Mouse (Mus musculus): Measurements from ENCODE around the gene Nostrin. TPM values are rescaled to one million over a fixed set of nuclear protein-coding genes. Genes with fewer than 3 reads are reported as not detected.
A peak's percentile ranks its signal among the peaks of the same experiment; 100 is the strongest.

Nostrin gene
- total and polyA plus RNA-seq, 3 experiments = 1.4 to 6.7 (median 5.9) TPM

- Histone ChIP-seq H3K79me2 (replicated peaks; ENCODE audit: control insufficient read depth, insufficient read depth, low read length) (no peaks in the 10 kb centered on the region), H3K9ac (ENCODE audit: low read depth, low read length) (no peak overlapping the region), H3K36me3 (ENCODE audit: control insufficient read depth, insufficient read depth, low read length) (peaks cover 3% of the 10 kb centered on the region; the same call in 1 of the 2 replicates), H3K4me3 (no peak overlapping the region), H3K4me1 (ENCODE audit: control insufficient read depth, insufficient read depth, low read length) (no peaks in the 10 kb centered on the region; the same call in none of the 2 replicates), H3K27me3 (ENCODE audit: control insufficient read depth, insufficient read depth, low read length) (no peaks in the 10 kb centered on the region), H3K27ac (no peak overlapping the region)
- TF ChIP-seq POLR2A (IDR thresholded peaks at IDR 0.05; ENCODE audit: insufficient read depth, low read depth, low read length) (no peak), CTCF (IDR thresholded peaks at IDR 0.05) (no peak), EP300 (IDR thresholded peaks at IDR 0.05; ENCODE audit: insufficient read depth, low read depth, low read length) (no peak)
- intact Hi-C loops (cut with DNase I) = loop anchor here (5.0 kb wide), 1 partner anchor 43 kb away; no protein-coding TSS in a partner anchor
- 44% methylated on average over 7 of the region's 7 CpGs for WGBS
- DNase-seq = no peak
Observed at GRCm38 (mm10) chr2:69109710-69110109, 25.9 kb upstream of the Nostrin start.

DNA sequence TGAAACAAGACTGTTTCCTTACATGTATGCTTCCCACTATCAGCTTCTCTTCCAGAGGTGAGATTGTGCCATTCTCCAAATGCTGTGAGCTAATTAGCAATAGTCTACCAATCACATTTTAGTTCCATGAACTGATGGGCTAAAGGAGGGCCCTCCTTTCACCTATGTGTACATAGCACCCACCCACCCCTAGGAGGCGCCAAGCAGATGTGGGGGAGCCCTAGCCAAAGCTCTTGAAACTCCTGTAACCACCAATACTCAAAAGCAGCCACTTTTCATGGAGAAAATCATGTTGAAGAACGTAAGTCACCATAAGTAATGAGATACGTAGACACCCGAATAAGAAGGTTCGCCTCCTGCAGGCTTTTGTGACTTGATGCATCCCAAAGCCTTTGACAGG, 23.0 kb upstream of the Nostrin start:
- Histone ChIP-seq H3K9ac (ENCODE audit: low read depth, low read length) (no peak overlapping the region), H3K27ac (no peak overlapping the region), H3K79me2 (replicated peaks; ENCODE audit: control insufficient read depth, insufficient read depth, low read length) (no peaks in the 10 kb centered on the region), H3K4me1 (ENCODE audit: control insufficient read depth, insufficient read depth, low read length) (peaks cover 3% of the 10 kb centered on the region), H3K36me3 (ENCODE audit: control insufficient read depth, insufficient read depth, low read length) (peaks cover 3% of the 10 kb centered on the region; the same call in 1 of the 2 replicates), H3K4me3 (no peak overlapping the region), H3K27me3 (ENCODE audit: control insufficient read depth, insufficient read depth, low read length) (no peaks in the 10 kb centered on the region)
- intact Hi-C loops (cut with DNase I) = loop anchor here (5.0 kb wide), 1 partner anchor 40 kb away; no protein-coding TSS in a partner anchor
- WGBS = 92% methylated on average over 5 of the region's 5 CpGs
- DNase-seq = no peak
- TF ChIP-seq POLR2A (IDR thresholded peaks at IDR 0.05; ENCODE audit: insufficient read depth, low read depth, low read length) (no peak), EP300 (IDR thresholded peaks at IDR 0.05; ENCODE audit: insufficient read depth, low read depth, low read length) (no peak), CTCF (IDR thresholded peaks at IDR 0.05) (peak; percentile 52)

GRCm38 (mm10) chr2:69113829-69114547, 21.6 kb upstream of the Nostrin start:
- Histone ChIP-seq H3K27me3 (ENCODE audit: control insufficient read depth, insufficient read depth, low read length) (no peaks in the 10 kb centered on the region), H3K4me3 (no peak overlapping the region), H3K79me2 (replicated peaks; ENCODE audit: control insufficient read depth, insufficient read depth, low read length) (no peaks in the 10 kb centered on the region), H3K4me1 (ENCODE audit: control insufficient read depth, insufficient read depth, low read length) (peaks cover 3% of the 10 kb centered on the region), H3K9ac (ENCODE audit: low read depth, low read length) (no peak overlapping the region), H3K36me3 (ENCODE audit: control insufficient read depth, insufficient read depth, low read length) (peaks cover 3% of the 10 kb centered on the region; the same call in 1 of the 2 replicates), H3K27ac (peak overlapping the region; percentile 4)
- peak in 1 of 2 experiments; percentile 19 for DNase-seq
- intact Hi-C loops (cut with DNase I) = loop anchor here (1.0 to 5.0 kb wide), 2 partner anchors 15 to 38 kb away; no protein-coding TSS in a partner anchor
- TF ChIP-seq EP300 (IDR thresholded peaks at IDR 0.05; ENCODE audit: insufficient read depth, low read depth, low read length) (no peak), CTCF (IDR thresholded peaks at IDR 0.05) (0 out of 2 replicates have a peak, but pooled peaks have one; percentile 15)
- 32% methylated on average over 10 of the region's 10 CpGs for WGBS

DNA sequence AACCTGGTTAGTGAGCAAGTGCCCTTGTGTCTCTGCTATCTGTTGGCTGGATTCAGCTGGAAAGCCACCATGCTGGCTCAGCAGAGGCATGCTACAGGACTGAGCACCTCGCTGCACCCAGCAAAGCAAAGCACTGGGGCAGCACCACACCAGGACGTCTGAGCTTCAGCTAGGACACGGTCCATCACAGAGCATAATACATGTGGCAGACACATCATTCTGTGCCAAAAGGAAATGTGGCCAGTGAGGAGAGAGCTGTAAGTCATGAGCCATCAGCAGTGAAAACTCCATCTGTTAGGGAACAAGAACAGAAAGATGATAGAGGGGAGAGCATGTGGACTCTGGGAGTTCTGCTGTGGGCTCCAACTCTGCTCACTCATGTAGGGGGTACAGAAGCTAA, 19.7 kb upstream of the Nostrin start:
- no peak for DNase-seq
- Histone ChIP-seq H3K36me3 (ENCODE audit: control insufficient read depth, insufficient read depth, low read length) (no peaks in the 10 kb centered on the region), H3K4me3 (no peak overlapping the region), H3K4me1 (ENCODE audit: control insufficient read depth, insufficient read depth, low read length) (peaks cover 3% of the 10 kb centered on the region), H3K79me2 (replicated peaks; ENCODE audit: control insufficient read depth, insufficient read depth, low read length) (no peaks in the 10 kb centered on the region), H3K9ac (ENCODE audit: low read depth, low read length) (no peak overlapping the region), H3K27me3 (ENCODE audit: control insufficient read depth, insufficient read depth, low read length) (no peaks in the 10 kb centered on the region), H3K27ac (no peak overlapping the region)
- 60% methylated on average over 3 of the region's 3 CpGs for WGBS
- intact Hi-C loops (cut with DNase I) = no loop called here
- no peak for TF ChIP-seq CTCF (IDR thresholded peaks at IDR 0.05)
- TF ChIP-seq POLR2A (IDR thresholded peaks at IDR 0.05; ENCODE audit: insufficient read depth, low read depth, low read length) = no peak
- no peak for TF ChIP-seq EP300 (IDR thresholded peaks at IDR 0.05; ENCODE audit: insufficient read depth, low read depth, low read length)

DNA sequence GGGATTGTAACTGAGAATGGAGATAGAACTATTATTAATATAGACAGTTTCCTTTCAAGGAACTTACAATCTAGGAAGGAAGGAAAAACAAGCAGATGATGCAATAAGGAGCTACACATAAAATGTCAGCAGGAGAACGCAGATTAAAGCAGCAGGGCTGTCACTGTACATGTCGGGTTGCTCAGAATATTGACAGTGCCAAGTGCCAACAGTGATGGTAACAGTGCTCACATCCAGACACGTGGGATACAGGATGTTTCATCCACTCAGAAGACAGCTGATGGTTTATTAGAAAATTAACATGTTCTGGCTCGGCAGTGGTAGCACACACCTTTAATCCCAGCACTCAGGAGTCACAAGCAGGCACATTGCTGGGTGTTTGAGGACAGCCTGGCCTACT, 18.8 kb upstream of the Nostrin start:
- no peaks in the 10 kb centered on the region for H3K79me2 ChIP-seq (replicated peaks; ENCODE audit: control insufficient read depth, insufficient read depth, low read length)
- WGBS = 43% methylated on average over 4 of the region's 4 CpGs
- no peak overlapping the region for H3K27ac ChIP-seq
- DNase-seq = no peak
- H3K9ac ChIP-seq (ENCODE audit: low read depth, low read length) = no peak overlapping the region
- H3K4me1 ChIP-seq (ENCODE audit: control insufficient read depth, insufficient read depth, low read length) = peaks cover 3% of the 10 kb centered on the region
- H3K4me3 ChIP-seq = no peak overlapping the region
- H3K36me3 ChIP-seq (ENCODE audit: control insufficient read depth, insufficient read depth, low read length) = no peaks in the 10 kb centered on the region
- TF ChIP-seq POLR2A (IDR thresholded peaks at IDR 0.05; ENCODE audit: insufficient read depth, low read depth, low read length) (no peak), CTCF (IDR thresholded peaks at IDR 0.05) (no peak), EP300 (IDR thresholded peaks at IDR 0.05; ENCODE audit: insufficient read depth, low read depth, low read length) (no peak)
- no peaks in the 10 kb centered on the region for H3K27me3 ChIP-seq (ENCODE audit: control insufficient read depth, insufficient read depth, low read length)
- intact Hi-C loops (cut with DNase I) = no loop called here

DNA sequence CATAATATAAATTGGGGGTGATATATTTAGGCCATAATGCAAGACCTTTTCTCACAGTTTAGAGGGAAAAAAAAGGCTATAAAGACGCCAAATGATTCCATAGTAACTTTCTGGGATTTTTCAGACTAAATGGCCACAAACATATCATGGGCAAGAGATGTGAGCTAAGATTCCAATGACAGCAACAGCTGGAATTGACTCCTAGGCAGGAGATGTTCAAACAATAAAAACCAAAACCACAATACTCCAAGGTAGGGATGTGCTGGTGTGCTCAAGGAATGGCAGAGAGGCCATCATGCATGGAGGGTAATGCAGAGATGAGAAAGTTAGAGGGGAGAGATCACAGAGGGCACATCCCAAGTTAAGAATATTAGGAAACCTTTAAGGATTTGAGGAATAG, 16.6 kb upstream of the Nostrin start:
- no peaks in the 10 kb centered on the region for H3K36me3 ChIP-seq (ENCODE audit: control insufficient read depth, insufficient read depth, low read length)
- no peak overlapping the region for H3K9ac ChIP-seq (ENCODE audit: low read depth, low read length)
- no peaks in the 10 kb centered on the region for H3K27me3 ChIP-seq (ENCODE audit: control insufficient read depth, insufficient read depth, low read length)
- 91% methylated on average over 1 of the region's 1 CpGs for WGBS
- H3K79me2 ChIP-seq (replicated peaks; ENCODE audit: control insufficient read depth, insufficient read depth, low read length) = no peaks in the 10 kb centered on the region
- peaks cover 3% of the 10 kb centered on the region for H3K4me1 ChIP-seq (ENCODE audit: control insufficient read depth, insufficient read depth, low read length)
- H3K4me3 ChIP-seq = no peak overlapping the region
- no peak overlapping the region for H3K27ac ChIP-seq
- no peak for DNase-seq
- intact Hi-C loops (cut with DNase I) = no loop called here
- TF ChIP-seq EP300 (IDR thresholded peaks at IDR 0.05; ENCODE audit: insufficient read depth, low read depth, low read length) (no peak), CTCF (IDR thresholded peaks at IDR 0.05) (no peak), POLR2A (IDR thresholded peaks at IDR 0.05; ENCODE audit: insufficient read depth, low read depth, low read length) (no peak)

Measured in heart, adult 2 months (tissue).